Mouse (Mus musculus) CD4-positive, CD25-positive, alpha-beta regulatory T cell, adult 4 months (primary cell): Measurements from ENCODE around the gene Pald1. TPM values are rescaled to one million over a fixed set of nuclear protein-coding genes. Genes with fewer than 3 reads are reported as not detected.

Experiments
- ATAC-seq: one replicate; pipeline ENCODE4 v1.8.0; 2017
- polyA plus RNA-seq, 2 experiments: library from polyadenylated mRNA; unstranded; fragments of 100-300 nt; shearing (Covaris generic); gene quantifications; one replicate each; pipeline ENCODE4 v1.2.1; 2017

Gene Pald1
- polyA plus RNA-seq, 2 experiments from 2014 or later: not detected

- ATAC-seq: no peak
These were observed 55.8 kb downstream of the Pald1 start for GRCm38 (mm10) chr10:61327545-61327944.

GRCm38 (mm10) chr10:61325782-61326328, 57.5 kb downstream of the Pald1 start:
- ATAC-seq: no peak

- no peak for ATAC-seq
These were observed 58.6 kb downstream of the Pald1 start for GRCm38 (mm10) chr10:61324717-61325116.

- no peak for ATAC-seq
These were observed 64.8 kb downstream of the Pald1 start for GRCm38 (mm10) chr10:61318527-61318926.

GRCm38 (mm10) chr10:61315324-61315880, 67.9 kb downstream of the Pald1 start:
- ATAC-seq: no peak

- ATAC-seq: no peak
These were observed 69.6 kb downstream of the Pald1 start for GRCm38 (mm10) chr10:61313750-61314149.

- ATAC-seq: no peak
These were observed 70.6 kb downstream of the Pald1 start for GRCm38 (mm10) chr10:61312754-61313153.

- no peak for ATAC-seq
These were observed 71.2 kb downstream of the Pald1 start for GRCm38 (mm10) chr10:61312159-61312558.

GRCm38 (mm10) chr10:61308706-61309320, 74.5 kb downstream of the Pald1 start:
- no peak for ATAC-seq

GRCm38 (mm10) chr10:61305928-61306590, 77.3 kb downstream of the Pald1 start:
- peak; percentile 77 for ATAC-seq

GRCm38 (mm10) chr10:61304046-61304445, 79.3 kb downstream of the Pald1 start:
- no peak for ATAC-seq

- no peak for ATAC-seq
These were observed 82.3 kb downstream of the Pald1 start for GRCm38 (mm10) chr10:61300996-61301395.

GRCm38 (mm10) chr10:61297477-61297876, 85.9 kb downstream of the Pald1 start, which contains the start of gene Prf1:
Prf1 (plus strand) TSS chr10:61297833.
- ATAC-seq: peak; percentile 93

GRCm38 (mm10) chr10:61296713-61297445, 86.5 kb downstream of the Pald1 start:
- ATAC-seq: peak; percentile 67

- no peak for ATAC-seq
These were observed 89.1 kb downstream of the Pald1 start for GRCm38 (mm10) chr10:61294242-61294641.

GRCm38 (mm10) chr10:61290479-61290878, 92.9 kb downstream of the Pald1 start:
- no peak for ATAC-seq

- no peak for ATAC-seq
These were observed 93.3 kb downstream of the Pald1 start for GRCm38 (mm10) chr10:61290016-61290415.

- ATAC-seq: no peak
These were observed 97.1 kb downstream of the Pald1 start for GRCm38 (mm10) chr10:61286246-61286645.

GRCm38 (mm10) chr10:61285271-61285670, 98.1 kb downstream of the Pald1 start:
- ATAC-seq: no peak

- no peak for ATAC-seq
These were observed 99.0 kb downstream of the Pald1 start for GRCm38 (mm10) chr10:61284309-61284708.

GRCm38 (mm10) chr10:61281115-61281514, 102.2 kb downstream of the Pald1 start:
- no peak for ATAC-seq

- no peak for ATAC-seq
These were observed 105.2 kb downstream of the Pald1 start for GRCm38 (mm10) chr10:61277918-61278674.
